Mouse (Mus musculus) hindbrain, embryonic 16.5 days (tissue): ENCODE data around the gene Cdh26. TPM values are rescaled to one million over a fixed set of nuclear protein-coding genes. Genes with fewer than 3 reads are reported as not detected.

Experiments used
- ATAC-seq: fragments of 200-750 bp; cut with Nextera tagmentation; 2 replicates; pipeline ENCODE4 v1.8.0; 2017; ENCODE audit warnings: moderate TSS enrichment, moderate library complexity
- H3K27ac ChIP-seq: fragments of 300-500 bp; sonication (generic); 2 replicates; pipeline ENCODE4 v1.5.1; 2014; ENCODE audit warnings: low read depth, mild to moderate bottlenecking, control low read depth, low read length, moderate library complexity
- H3K27me3 ChIP-seq: fragments of 300-500 bp; sonication (generic); replicated peaks from 2 replicates; pipeline ENCODE4 v1.6.1; 2014; ENCODE audit warnings: low read length; ENCODE audit not compliant: control insufficient read depth, insufficient read depth
- H3K36me3 ChIP-seq: fragments of 300-500 bp; sonication (generic); 2 replicates; pipeline ENCODE4 v1.6.1; 2014; ENCODE audit warnings: mild to moderate bottlenecking, low read length, moderate library complexity, mixed read lengths; ENCODE audit not compliant: control insufficient read depth, insufficient read depth
- H3K4me1 ChIP-seq: fragments of 300-500 bp; sonication (generic); 2 replicates; pipeline ENCODE4 v1.6.1; 2014; ENCODE audit warnings: low read depth, low read length; ENCODE audit not compliant: control insufficient read depth, insufficient read depth
- H3K4me2 ChIP-seq: fragments of 300-500 bp; sonication (generic); 2 replicates; pipeline ENCODE4 v1.6.1; 2014; ENCODE audit warnings: mild to moderate bottlenecking, low read length, control low read depth, moderate library complexity
- H3K4me3 ChIP-seq: fragments of 300-500 bp; sonication (generic); 2 replicates; pipeline ENCODE4 v1.5.1; 2014; ENCODE audit warnings: mild to moderate bottlenecking, low read length, control low read depth, moderate library complexity
- H3K9ac ChIP-seq: fragments of 300-500 bp; sonication (generic); 2 replicates; pipeline ENCODE4 v1.6.1; 2014; ENCODE audit warnings: low read depth, mild to moderate bottlenecking, control low read depth, low read length, moderate library complexity
- H3K9me3 ChIP-seq: fragments of 300-500 bp; sonication (generic); 2 replicates; pipeline ENCODE4 v1.6.1; 2014; ENCODE audit warnings: mild to moderate bottlenecking, low read length, moderate library complexity; ENCODE audit not compliant: control insufficient read depth
- WGBS: fragments of 180-500 bp; shearing (Covaris S2); extraction: QIAGEN DNeasy Blood & Tissue Kit; methylation state at CpG from one replicate; pipeline ENCODE4 v1.1.7; 2014; 5-methylcytosine and 5-hydroxymethylcytosine counted together
- polyA plus RNA-seq: library from polyadenylated mRNA; unstranded; fragments of >200 nt; fragmentation: Nextera tagmentation; extraction: Ambion mirVana; gene quantifications from 2 replicates; pipeline ENCODE4 v1.2.1, GENCODE M21; 2015

Gene Cdh26
- polyA plus RNA-seq, 1 experiment from 2014 or later = 0.24 TPM

DNA sequence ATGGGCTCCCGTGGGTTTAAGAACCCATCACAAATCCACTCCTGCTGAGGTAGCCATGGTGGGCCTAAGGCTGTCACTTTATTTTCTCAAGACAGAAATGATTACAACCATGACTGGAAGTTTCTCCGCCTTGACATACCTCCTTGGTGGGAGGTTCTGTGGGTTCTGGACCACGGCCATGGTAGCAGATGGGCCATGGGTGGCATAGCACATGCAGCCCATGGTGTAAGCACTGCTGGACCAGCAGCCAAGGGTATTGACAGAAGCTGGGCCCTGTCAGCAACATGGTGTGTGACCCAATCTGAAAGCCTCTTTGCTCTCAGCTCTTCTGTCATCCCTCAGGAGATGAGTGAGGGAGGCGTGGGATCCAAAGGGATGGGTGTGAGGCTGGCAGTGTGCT is 106.2 kb downstream of the Cdh26 start:
- Histone ChIP-seq H3K9me3 (no peaks in the 10 kb centered on the region), H3K36me3 (no peaks in the 10 kb centered on the region), H3K4me1 (no peaks in the 10 kb centered on the region), H3K4me3 (no peak overlapping the region), H3K9ac (no peak overlapping the region), H3K4me2 (no peak overlapping the region), H3K27me3 (no peaks in the 10 kb centered on the region), H3K27ac (no peak overlapping the region)
- ATAC-seq = 0 out of 2 replicates have a peak, but pooled peaks have one; percentile 24
- whole genome bisulfite sequencing = 74% methylated on average over 4 of the region's 4 CpGs

Other genes starting within 250 kb of the Cdh26 start
- 0.30 and 0.40 TPM in 2 replicates for gene Sycp2, start 22.8 kb upstream of the Cdh26 start, polyA plus RNA-seq
- 5.5 and 5.9 TPM in 2 replicates for gene Ppp1r3d, start 16.1 kb upstream of the Cdh26 start, polyA plus RNA-seq
- gene Fam217b, start 16.0 kb upstream of the Cdh26 start, polyA plus RNA-seq = 16.2 and 20.2 TPM in 2 replicates